Mouse (Mus musculus) limb, embryonic 14.5 days (tissue): ENCODE data around the gene S100a5. TPM values are rescaled to one million over a fixed set of nuclear protein-coding genes. Genes with fewer than 3 reads are reported as not detected.

Source experiments
- ATAC-seq: fragments of 200-750 bp; cut with Nextera tagmentation; 2 replicates; pipeline ENCODE4 v1.8.0; 2017; ENCODE audit warnings: low read depth, moderate number of reproducible peaks, moderate TSS enrichment; ENCODE audit not compliant: low FRiP score
- DNase-seq: peaks from one replicate; pipeline ENCODE4 v3.0.0-alpha.2; 2015; ENCODE audit warnings: low spot score
- H3K27ac ChIP-seq: fragments of 300-500 bp; sonication (generic); replicated peaks from 2 replicates; pipeline ENCODE4 v1.5.1; 2014; ENCODE audit warnings: low read depth, mild to moderate bottlenecking, low read length, moderate library complexity, mixed read lengths
- H3K27me3 ChIP-seq: fragments of 300-500 bp; sonication (generic); 2 replicates; pipeline ENCODE4 v1.6.1; 2014; ENCODE audit warnings: low read length, mixed read lengths; ENCODE audit not compliant: control insufficient read depth, insufficient read depth
- H3K36me3 ChIP-seq: fragments of 300-500 bp; sonication (generic); 2 replicates; pipeline ENCODE4 v1.6.1; 2014; ENCODE audit warnings: mild to moderate bottlenecking, low read length, moderate library complexity, mixed read lengths; ENCODE audit not compliant: control insufficient read depth, insufficient read depth
- H3K4me1 ChIP-seq: fragments of 300-500 bp; sonication (generic); 2 replicates; pipeline ENCODE4 v1.6.1; 2014; ENCODE audit warnings: antibody characterized with exemption, low read length, mixed read lengths; ENCODE audit not compliant: control insufficient read depth, insufficient read depth
- H3K4me2 ChIP-seq: fragments of 300-500 bp; sonication (generic); replicated peaks from 2 replicates; pipeline ENCODE4 v1.6.1; 2014; ENCODE audit warnings: low read depth, mild to moderate bottlenecking, low read length, moderate library complexity; ENCODE audit not compliant: severe bottlenecking
- H3K4me3 ChIP-seq: fragments of 300-500 bp; sonication (generic); replicated peaks from 2 replicates; pipeline ENCODE4 v1.5.1; 2014; ENCODE audit warnings: low read length
- H3K9ac ChIP-seq: fragments of 300-500 bp; sonication (generic); 2 replicates; pipeline ENCODE4 v1.6.1; 2014; ENCODE audit warnings: mild to moderate bottlenecking, low read depth, low read length, moderate library complexity; ENCODE audit not compliant: severe bottlenecking
- H3K9me3 ChIP-seq: fragments of 300-500 bp; sonication (generic); 2 replicates; pipeline ENCODE4 v1.6.1; 2016; ENCODE audit warnings: low read length; ENCODE audit not compliant: control insufficient read depth
- POLR2A ChIP-seq: fragments of 200-500 bp; IDR thresholded peaks from 2 replicates; pipeline ENCODE4 v1.8.0; 2012; ENCODE audit warnings: inconsistent platforms, mild to moderate bottlenecking, moderate library complexity, borderline replicate concordance; ENCODE audit not compliant: insufficient read depth, insufficient read length; ENCODE audit errors: extremely low read depth
- WGBS: fragments of 180-500 bp; shearing (Covaris S2); extraction: QIAGEN DNeasy Blood & Tissue Kit; methylation state at CpG from one replicate; pipeline ENCODE4 v1.1.7; 2014; 5-methylcytosine and 5-hydroxymethylcytosine counted together
- polyA plus RNA-seq, 2 experiments: library from polyadenylated mRNA; depleted of rRNA in 1 of 2; stranded (reverse) in 1 of 2; unstranded in 1 of 2; fragments of >200 nt; fragmentation: Nextera tagmentation in 1 of 2; extraction: Ambion mirVana in 1 of 2; gene quantifications; 2 replicates each; pipeline versions ENCODE4 v1.2.1 to v1.2.3; 2012 to 2014

Gene S100a5
- polyA plus RNA-seq, 2 experiments = not detected

- WGBS = 81% methylated on average over 15 of the region's 15 CpGs
- no peaks in the 10 kb centered on the region for H3K36me3 ChIP-seq
- H3K9ac ChIP-seq = no peak overlapping the region
- DNase-seq (no peak), ATAC-seq (peak; percentile 1; the same call in 1 of the 2 replicates)
- no peak overlapping the region for H3K4me2 ChIP-seq
- TF ChIP-seq POLR2A = no peak
- H3K27ac ChIP-seq = no peak overlapping the region
- no peak overlapping the region for H3K4me3 ChIP-seq
- H3K27me3 ChIP-seq = no peaks in the 10 kb centered on the region
- no peaks in the 10 kb centered on the region for H3K9me3 ChIP-seq
- peaks cover 8% of the 10 kb centered on the region for H3K4me1 ChIP-seq
These were observed 22.2 kb upstream of the S100a5 start for GRCm38 (mm10) chr3:90586016-90586643.

DNA sequence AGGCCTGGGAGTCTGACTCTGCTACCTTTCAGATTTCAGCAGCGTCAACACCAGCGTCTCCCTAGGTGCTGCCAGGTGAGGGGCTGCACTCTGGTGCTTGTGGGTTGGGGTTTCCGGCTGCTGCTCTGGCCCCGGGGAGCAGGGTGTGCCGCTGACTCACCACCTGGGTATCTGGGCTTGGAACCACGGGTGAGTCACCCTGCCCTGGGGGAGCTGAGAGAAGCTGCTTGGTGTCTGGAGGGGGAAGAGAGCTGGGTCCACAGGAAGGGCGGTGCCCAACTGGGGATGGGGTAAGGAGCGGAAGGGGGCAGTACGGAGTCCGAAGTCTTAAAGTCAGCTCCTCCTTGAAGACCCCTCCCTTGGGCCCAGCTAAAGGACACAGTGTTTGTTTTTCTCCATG is 21.4 kb upstream of the S100a5 start:
- no peak for TF ChIP-seq POLR2A
- H3K9ac ChIP-seq = no peak overlapping the region
- 50% methylated on average over 10 of the region's 10 CpGs for WGBS
- ATAC-seq = no peak
- no peaks in the 10 kb centered on the region for H3K27me3 ChIP-seq
- DNase-seq = peak; percentile 10
- no peaks in the 10 kb centered on the region for H3K9me3 ChIP-seq
- no peak overlapping the region; the same call in 1 of the 2 replicates for H3K27ac ChIP-seq
- H3K4me3 ChIP-seq = no peak overlapping the region
- no peak overlapping the region for H3K4me2 ChIP-seq
- H3K36me3 ChIP-seq = no peaks in the 10 kb centered on the region
- peaks cover 8% of the 10 kb centered on the region for H3K4me1 ChIP-seq

DNA sequence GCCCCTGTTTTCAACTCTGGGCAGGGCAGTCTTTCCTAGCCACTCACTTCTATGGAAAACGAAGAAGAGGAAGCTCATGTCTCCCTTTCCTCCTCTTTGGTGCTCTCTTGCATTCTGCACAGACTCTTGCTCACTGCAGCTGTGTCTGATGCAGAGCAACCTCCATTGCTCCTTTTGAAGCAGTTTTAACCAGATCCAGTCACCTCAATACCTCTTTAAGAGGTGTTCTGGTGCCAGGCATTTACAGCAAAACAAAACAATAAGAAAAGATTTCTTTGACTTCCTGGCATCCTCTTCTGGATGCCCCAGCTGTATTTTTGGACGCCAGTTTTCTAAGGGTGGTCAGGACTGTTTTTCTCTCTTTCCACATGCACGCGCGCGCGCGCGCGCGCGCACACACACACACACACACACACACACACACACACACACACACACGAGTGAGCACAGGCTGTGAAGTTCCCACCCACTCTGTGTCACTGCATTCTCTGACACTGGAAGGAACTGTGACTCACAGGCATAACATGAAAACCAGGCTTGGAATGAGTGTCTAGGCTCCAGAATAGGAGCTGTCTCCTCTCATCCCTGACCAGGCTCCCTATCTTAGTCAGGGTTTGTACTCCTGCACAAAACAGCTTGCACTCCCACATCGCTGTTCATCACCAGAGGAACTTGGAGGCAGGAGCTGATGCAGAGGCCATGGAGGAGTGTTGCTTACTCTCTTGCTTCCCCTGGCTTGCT is 20.8 kb upstream of the S100a5 start:
- H3K9ac ChIP-seq = no peak overlapping the region
- no peak overlapping the region for H3K4me2 ChIP-seq
- peak; percentile 17 for DNase-seq
- TF ChIP-seq POLR2A = no peak
- peaks cover 8% of the 10 kb centered on the region for H3K4me1 ChIP-seq
- no peak overlapping the region for H3K4me3 ChIP-seq
- no peak for ATAC-seq
- no peak overlapping the region; the same call in 1 of the 2 replicates for H3K27ac ChIP-seq
- H3K27me3 ChIP-seq = no peaks in the 10 kb centered on the region
- H3K9me3 ChIP-seq = no peaks in the 10 kb centered on the region
- no peaks in the 10 kb centered on the region for H3K36me3 ChIP-seq
- 87% methylated on average over 14 of the region's 14 CpGs for WGBS

GRCm38 (mm10) chr3:90589390-90589789 is 18.9 kb upstream of the S100a5 start:
- Histone ChIP-seq H3K9me3 (no peaks in the 10 kb centered on the region; the same call in 1 of the 2 replicates), H3K27ac (no peak overlapping the region), H3K36me3 (no peaks in the 10 kb centered on the region), H3K27me3 (no peaks in the 10 kb centered on the region), H3K4me3 (no peak overlapping the region), H3K4me1 (peaks cover 8% of the 10 kb centered on the region), H3K9ac (no peak overlapping the region), H3K4me2 (no peak overlapping the region)
- TF ChIP-seq POLR2A = no peak
- DNase-seq (no peak), ATAC-seq (no peak)
- WGBS = 64% methylated on average over 6 of the region's 6 CpGs

DNA sequence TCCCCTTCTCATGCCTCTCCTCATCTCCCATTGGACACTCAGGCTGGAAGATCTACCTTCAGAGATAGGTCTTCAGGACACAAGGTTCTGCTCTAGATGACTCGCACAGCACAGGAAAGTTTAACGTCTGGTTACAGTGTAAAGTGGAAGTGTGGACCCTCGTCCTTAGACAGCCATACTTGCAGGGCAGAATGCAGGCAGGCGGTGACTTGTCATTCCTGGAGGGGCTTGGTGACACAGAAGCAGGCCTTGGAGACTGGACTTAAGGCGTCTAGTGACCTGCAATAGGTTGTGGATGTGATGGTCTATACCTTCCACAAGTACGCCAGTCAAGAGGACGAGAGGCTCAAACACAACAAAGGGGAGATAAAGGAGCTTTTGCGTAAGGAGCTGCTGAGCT is 18.4 kb upstream of the S100a5 start, which contains the start of gene S100a2:
Gene S100a2 (plus strand): TSS at position 301 of the 400 bp plus-strand sequence.
- ATAC-seq (no peak), DNase-seq (no peak)
- Histone ChIP-seq H3K4me1 (peaks cover 8% of the 10 kb centered on the region), H3K36me3 (no peaks in the 10 kb centered on the region), H3K4me2 (no peak within 1 kb of the TSS), H3K4me3 (no peak within 1 kb of the TSS), H3K9me3 (no peaks in the 10 kb centered on the region; the same call in 1 of the 2 replicates), H3K9ac (no peak within 1 kb of the TSS), H3K27me3 (no peaks in the 10 kb centered on the region), H3K27ac (no peak within 1 kb of the TSS)
- WGBS = 83% methylated on average over 8 of the region's 8 CpGs
- no peak for TF ChIP-seq POLR2A
